Mouse (Mus musculus) G1E (cell line): ENCODE data around the gene Specc1. TPM values are rescaled to one million over a fixed set of nuclear protein-coding genes. Genes with fewer than 3 reads are reported as not detected.

Experiments
- ATAC-seq: 2 replicates; pipeline ENCODE4 v1.8.0; 2016; ENCODE audit warnings: mild to moderate bottlenecking; ENCODE audit not compliant: insufficient number of reproducible peaks, poor library complexity, low FRiP score, severe bottlenecking; ENCODE audit errors: extremely low read depth
- DNase-seq: peaks from one replicate; pipeline ENCODE4 v3.0.0; 2012; ENCODE audit warnings: low spot score
- H3K27me3 ChIP-seq: 2 replicates; pipeline ENCODE4 v1.6.1; 2012; ENCODE audit warnings: mild to moderate bottlenecking, low read length, inconsistent platforms; ENCODE audit not compliant: insufficient read depth
- H3K36me3 ChIP-seq: replicated peaks from 2 replicates; pipeline ENCODE3; 2012; ENCODE audit warnings: mild to moderate bottlenecking, inconsistent platforms
- H3K4me1 ChIP-seq: 2 replicates; pipeline ENCODE4 v1.6.1; 2012; ENCODE audit warnings: low read depth, low read length, inconsistent platforms, mixed read lengths; ENCODE audit not compliant: insufficient read depth
- H3K4me3 ChIP-seq: 2 replicates; pipeline ENCODE4 v1.5.1; 2012; ENCODE audit warnings: low read depth, mild to moderate bottlenecking, inconsistent platforms, low read length, moderate library complexity, mixed read lengths
- H3K9me3 ChIP-seq: replicated peaks from 2 replicates; pipeline ENCODE4 v1.6.1; 2012; ENCODE audit warnings: inconsistent platforms
- CTCF ChIP-seq: IDR thresholded peaks from 2 replicates; pipeline ENCODE4 v1.5.1; 2012; ENCODE audit warnings: low read depth, low read length, inconsistent platforms, mixed read lengths
- GATA1 ChIP-seq: IDR thresholded peaks from 2 replicates; pipeline ENCODE4 v1.6.1; 2012; ENCODE audit warnings: borderline replicate concordance, low read length, inconsistent platforms, mixed read lengths
- GATA2 ChIP-seq: IDR thresholded peaks from 2 replicates; pipeline ENCODE4 v1.6.1; 2012; ENCODE audit warnings: low read depth, low read length, inconsistent platforms, borderline replicate concordance
- POLR2AphosphoS5 ChIP-seq: IDR thresholded peaks from 2 replicates; pipeline ENCODE4 v1.6.1; 2012; ENCODE audit warnings: low read depth, low read length, inconsistent platforms; ENCODE audit not compliant: insufficient replicate concordance
- TAL1 ChIP-seq: conservative IDR thresholded peaks from 2 replicates; pipeline ENCODE4 v1.6.1; 2012; ENCODE audit warnings: low read depth, low read length, inconsistent platforms, mixed read lengths
- polyA plus RNA-seq: library from polyadenylated mRNA; stranded (reverse); fragments of >175 nt; gene quantifications from 2 replicates; pipeline ENCODE4 v1.2.3, GENCODE M21; 2012
- total RNA-seq, 2 experiments: library from RNA; stranded (forward) in 1 of 2; stranded (reverse) in 1 of 2; fragments of 200-1000 nt in 1 of 2; fragments of >200 nt in 1 of 2; fragmentation: Nextera tagmentation in 1 of 2; gene quantifications; 2 replicates each; pipeline ENCODE4 v1.2.3; 2014 to 2017

The Specc1 gene
- total and polyA plus RNA-seq, 3 experiments = 2.4 to 76.6 (median 12.1) TPM

DNA sequence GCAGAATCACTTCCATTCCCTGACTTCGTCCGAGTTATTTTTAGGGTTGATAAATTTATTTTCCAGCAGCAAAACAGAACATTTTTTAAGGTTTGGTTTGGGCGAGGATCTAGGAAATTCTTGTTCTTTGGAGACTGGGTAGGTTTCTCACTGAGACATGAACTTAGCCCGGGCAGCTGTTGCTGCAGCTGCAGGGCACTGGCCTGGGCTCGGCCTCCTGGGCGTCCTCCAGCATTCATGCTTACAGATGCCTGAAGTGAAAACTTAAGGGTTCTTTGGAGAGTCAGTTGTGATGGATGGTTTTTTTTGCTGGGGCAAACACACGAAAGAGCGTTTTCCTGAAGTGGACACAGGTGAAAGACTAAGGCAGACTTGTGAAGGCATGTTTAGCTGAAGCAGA lies 42.9 kb downstream of the Specc1 start:
- H3K4me1 ChIP-seq = peaks cover 12% of the 10 kb centered on the region

DNA sequence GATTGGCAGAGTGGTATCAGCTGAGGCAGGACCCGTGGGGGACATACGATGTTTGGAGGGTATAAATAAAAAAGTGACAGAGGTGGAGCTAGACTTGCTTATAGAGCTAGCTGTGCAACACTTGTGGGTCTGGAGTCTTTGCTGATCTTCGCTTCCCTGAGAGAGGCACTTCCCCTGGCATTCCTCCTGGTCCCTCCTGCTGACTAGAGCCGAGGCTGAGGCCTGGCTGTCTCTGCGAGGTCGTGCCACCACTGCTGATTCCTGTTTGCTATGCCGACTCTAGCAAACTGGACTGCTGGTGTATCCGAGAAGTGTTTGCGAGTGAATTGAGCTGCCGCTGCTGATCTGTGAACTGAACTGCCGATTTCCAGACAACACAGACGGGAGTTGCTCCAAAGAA lies 43.5 kb downstream of the Specc1 start:
- ATAC-seq (no peak), DNase-seq (no peak)
- H3K9me3 ChIP-seq = no peaks in the 10 kb centered on the region
- H3K36me3 ChIP-seq = no peaks in the 10 kb centered on the region
- no peak for TF ChIP-seq CTCF
- TF ChIP-seq GATA2 = no peak
- no peak for TF ChIP-seq GATA1
- no peak for TF ChIP-seq TAL1
- no peak for TF ChIP-seq POLR2AphosphoS5
- H3K27me3 ChIP-seq = peaks cover 7% of the 10 kb centered on the region; the same call in 1 of the 2 replicates
- H3K4me1 ChIP-seq = peaks cover 17% of the 10 kb centered on the region
- H3K4me3 ChIP-seq = no peak overlapping the region

More for the DNA sequence above, 42.9 kb downstream of the Specc1 start:
- Histone ChIP-seq H3K4me3 (no peak overlapping the region), H3K9me3 (no peaks in the 10 kb centered on the region), H3K36me3 (no peaks in the 10 kb centered on the region), H3K27me3 (peaks cover 7% of the 10 kb centered on the region; the same call in 1 of the 2 replicates)
- no peak for TF ChIP-seq CTCF
- no peak for TF ChIP-seq GATA2
- TF ChIP-seq POLR2AphosphoS5 = no peak
- TF ChIP-seq GATA1 = no peak
- TF ChIP-seq TAL1 = no peak
- DNase-seq (no peak), ATAC-seq (no peak)

DNA sequence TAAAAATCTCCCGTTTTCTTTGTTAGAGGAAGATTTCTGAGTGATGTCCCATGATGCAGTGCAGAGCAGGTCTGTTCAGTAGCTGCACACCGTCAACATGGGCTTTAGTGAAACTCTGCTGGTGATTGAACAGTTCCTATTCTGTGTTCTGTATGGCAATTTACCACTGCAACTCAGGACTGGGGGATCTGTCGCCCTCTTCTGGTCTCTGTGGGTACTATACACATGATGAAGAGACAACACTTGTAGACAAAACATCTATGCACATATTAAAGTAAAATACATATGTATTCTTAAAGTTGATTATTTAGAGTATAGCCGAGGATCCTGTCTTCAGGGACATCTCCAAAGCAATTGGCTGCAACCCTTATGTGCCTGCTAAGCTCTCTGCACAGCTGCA lies 45.4 kb downstream of the Specc1 start:
- Histone ChIP-seq H3K36me3 (no peaks in the 10 kb centered on the region), H3K27me3 (peaks cover 11% of the 10 kb centered on the region; the same call in 1 of the 2 replicates), H3K9me3 (no peaks in the 10 kb centered on the region), H3K4me1 (peaks cover 30% of the 10 kb centered on the region), H3K4me3 (no peak overlapping the region)
- TF ChIP-seq POLR2AphosphoS5 (no peak), CTCF (no peak), GATA2 (no peak), GATA1 (no peak), TAL1 (no peak)
- DNase-seq = no peak
- no peak for ATAC-seq

DNA sequence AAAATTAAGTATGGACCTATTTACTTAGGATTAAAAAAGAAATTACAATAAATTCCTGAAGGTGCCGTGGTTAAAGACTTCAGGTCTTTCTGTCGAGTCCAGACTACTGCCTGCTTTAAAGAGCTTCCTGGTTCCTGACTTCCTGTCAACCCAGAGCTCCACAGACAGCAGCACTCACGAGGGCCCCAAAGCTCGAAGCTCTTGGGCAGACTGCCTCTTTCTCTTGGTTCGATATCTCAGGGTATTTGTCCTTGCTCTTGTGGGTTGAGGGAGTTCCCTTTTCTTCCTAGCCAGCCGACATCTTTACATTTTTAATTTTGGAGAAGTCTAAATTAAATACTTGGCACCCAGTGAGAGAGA lies 48.3 kb downstream of the Specc1 start:
- peak; percentile 16 for DNase-seq
- no peaks in the 10 kb centered on the region for H3K9me3 ChIP-seq
- no peak for ATAC-seq
- peaks cover 8% of the 10 kb centered on the region; the same call in 1 of the 2 replicates for H3K27me3 ChIP-seq
- no peak for TF ChIP-seq GATA1
- no peak for TF ChIP-seq POLR2AphosphoS5
- TF ChIP-seq TAL1 = no peak
- no peak for TF ChIP-seq GATA2
- TF ChIP-seq CTCF = no peak
- no peaks in the 10 kb centered on the region for H3K36me3 ChIP-seq
- peak overlapping the region; percentile 64; the same call in 1 of the 2 replicates for H3K4me3 ChIP-seq
- H3K4me1 ChIP-seq = peaks cover 37% of the 10 kb centered on the region

DNA sequence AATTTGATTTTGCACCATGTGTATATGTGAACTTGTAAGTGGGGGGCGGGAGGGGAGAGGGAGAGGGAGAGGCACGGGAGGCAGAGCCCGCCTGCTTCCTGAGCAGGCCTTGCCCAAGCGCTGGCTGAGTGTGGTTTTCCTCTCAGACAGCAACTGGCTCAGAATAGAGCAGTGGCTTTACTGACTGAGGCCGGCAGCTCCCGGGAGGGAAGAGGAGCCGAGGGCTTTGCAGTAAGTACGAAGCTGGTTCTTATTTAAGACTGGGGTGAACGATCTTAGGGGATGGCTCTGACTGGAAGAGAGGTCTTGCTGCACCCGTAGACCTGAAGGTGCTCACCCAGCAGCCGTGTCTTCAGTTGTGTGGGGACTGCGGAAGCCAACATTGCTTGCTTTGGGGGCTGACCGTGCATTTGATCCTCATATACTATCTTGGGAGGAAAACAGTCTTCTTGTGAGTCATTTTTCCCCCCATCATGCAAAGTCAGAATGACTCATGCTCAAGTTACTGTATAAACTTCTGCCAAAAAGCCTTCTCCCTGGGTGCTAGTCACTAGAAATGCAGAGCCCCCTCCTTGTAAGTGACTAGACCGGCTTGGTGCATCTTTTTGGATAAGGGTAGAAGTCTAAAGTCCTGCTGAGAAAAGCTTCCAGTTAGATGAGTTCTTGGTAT lies 48.8 kb downstream of the Specc1 start:
- no peak for TF ChIP-seq GATA2
- no peak for TF ChIP-seq POLR2AphosphoS5
- no peak for TF ChIP-seq TAL1
- TF ChIP-seq GATA1 = no peak
- no peak for TF ChIP-seq CTCF
- ATAC-seq = 0 out of 2 replicates have a peak, but pooled peaks have one; percentile 22
- Histone ChIP-seq H3K27me3 (peaks cover 5% of the 10 kb centered on the region; the same call in 1 of the 2 replicates), H3K9me3 (no peaks in the 10 kb centered on the region), H3K4me3 (peak overlapping the region; percentile 64), H3K4me1 (peaks cover 39% of the 10 kb centered on the region), H3K36me3 (no peaks in the 10 kb centered on the region)
- DNase-seq = no peak

DNA sequence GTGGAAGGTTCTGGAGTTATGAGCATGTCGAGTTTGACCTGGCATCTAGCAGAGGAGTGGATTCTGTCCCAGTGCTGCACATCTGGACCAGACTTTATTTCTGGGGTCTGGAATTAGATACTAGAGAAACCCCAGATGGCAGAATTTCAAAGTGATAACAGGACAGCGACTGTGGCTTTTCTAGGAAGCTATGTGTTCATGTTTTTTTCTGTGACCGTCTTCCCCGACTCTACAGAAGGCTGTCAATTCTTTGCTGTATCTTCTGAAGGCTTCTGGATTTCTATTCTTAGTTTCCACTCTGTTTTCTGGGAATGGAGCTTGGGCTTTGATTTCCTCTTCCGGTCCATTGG lies 49.3 kb downstream of the Specc1 start:
- ATAC-seq = no peak
- TF ChIP-seq GATA1 (no peak), POLR2AphosphoS5 (no peak), TAL1 (peak; percentile 43)
- Histone ChIP-seq H3K27me3 (peaks cover 5% of the 10 kb centered on the region; the same call in 1 of the 2 replicates), H3K4me1 (peaks cover 42% of the 10 kb centered on the region), H3K36me3 (no peaks in the 10 kb centered on the region), H3K4me3 (peak overlapping the region; percentile 67; the same call in 1 of the 2 replicates), H3K9me3 (no peaks in the 10 kb centered on the region)
- peak; percentile 17 for DNase-seq

DNA sequence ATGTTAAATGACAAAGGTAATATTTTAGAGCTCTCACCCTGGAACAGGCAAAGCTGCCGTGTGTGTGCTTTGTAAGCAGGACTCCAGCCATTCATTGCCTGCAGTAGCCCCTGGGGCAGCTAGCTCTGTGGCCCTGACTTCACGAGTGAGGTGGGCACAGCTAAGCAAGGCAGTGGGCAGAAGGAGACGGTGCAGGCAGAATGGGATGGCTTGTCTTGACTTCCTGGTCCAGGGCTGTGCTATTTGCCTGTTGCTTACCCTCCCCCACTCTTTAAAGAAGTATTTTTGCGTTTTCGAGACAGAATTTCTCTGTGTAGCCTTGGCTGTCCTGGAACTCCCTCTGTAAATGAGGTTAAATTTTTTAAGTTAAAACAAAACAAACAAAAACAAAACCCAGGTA lies 50.1 kb downstream of the Specc1 start:
- TF ChIP-seq TAL1 (no peak), GATA1 (no peak), GATA2 (no peak), CTCF (no peak), POLR2AphosphoS5 (no peak)
- Histone ChIP-seq H3K36me3 (no peaks in the 10 kb centered on the region), H3K4me3 (peak overlapping the region; percentile 67), H3K9me3 (no peaks in the 10 kb centered on the region), H3K4me1 (peaks cover 50% of the 10 kb centered on the region), H3K27me3 (peaks cover 5% of the 10 kb centered on the region; the same call in 1 of the 2 replicates)
- DNase-seq = no peak
- no peak for ATAC-seq
